Mouse (Mus musculus): ENCODE data around the gene Brsk2. TPM values are rescaled to one million over a fixed set of nuclear protein-coding genes. Genes with fewer than 3 reads are reported as not detected.

Gene Brsk2
- polyA plus RNA-seq, 1 experiment from 2014 or later, result 0.49 TPM

DNA sequence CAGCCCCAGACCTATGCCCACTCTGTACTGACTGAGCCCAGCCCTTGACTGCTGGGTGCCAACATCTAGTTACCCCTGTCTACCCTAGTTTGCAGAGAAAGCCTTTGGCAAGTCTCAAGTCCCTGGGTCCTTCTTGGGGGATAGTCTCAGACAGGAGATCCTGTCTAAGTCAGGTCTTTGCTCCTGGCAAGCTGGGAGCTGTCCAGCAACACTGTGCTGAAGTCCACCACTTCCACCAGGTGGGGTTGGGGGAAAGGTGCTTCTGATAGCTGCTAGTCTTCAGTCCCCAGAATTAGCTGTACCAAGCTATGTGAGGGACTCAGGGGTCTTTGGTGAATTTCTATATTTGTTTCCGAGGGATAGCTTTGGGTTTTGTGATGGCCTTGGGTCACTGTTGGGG lies 9.6 kb downstream of the Brsk2 start:
- H3K9ac ChIP-seq (ENCODE audit: low read length), result no peak overlapping the region
- ATAC-seq (ENCODE audit: insufficient number of reproducible peaks, low FRiP score, low TSS enrichment, low read depth), result no peak
- no peaks in the 10 kb centered on the region for H3K4me1 ChIP-seq (ENCODE audit: control insufficient read depth, insufficient read depth, low read length)
- H3K27me3 ChIP-seq (ENCODE audit: control insufficient read depth, insufficient read depth, low read length), result no peaks in the 10 kb centered on the region
- peak; percentile 71 for DNase-seq (ENCODE audit: low spot score)
- no peak overlapping the region for H3K4me3 ChIP-seq (ENCODE audit: low read depth, low read length)
- 76% methylated on average over 1 of the region's 1 CpGs for WGBS
- no peak overlapping the region for H3K27ac ChIP-seq (replicated peaks; ENCODE audit: low read depth, low read length)
- no peak overlapping the region for H3K4me2 ChIP-seq (ENCODE audit: low read depth, severe bottlenecking)
- no peaks in the 10 kb centered on the region for H3K9me3 ChIP-seq (ENCODE audit: control insufficient read depth, low read length)
- H3K36me3 ChIP-seq (ENCODE audit: control insufficient read depth, insufficient read depth, low read length), result no peaks in the 10 kb centered on the region

GRCm38 (mm10) chr7:141960926-141961325 lies 11.4 kb downstream of the Brsk2 start:
- ATAC-seq (ENCODE audit: insufficient number of reproducible peaks, low FRiP score, low TSS enrichment, low read depth), result no peak
- WGBS, result 72% methylated on average over 2 of the region's 2 CpGs

DNA sequence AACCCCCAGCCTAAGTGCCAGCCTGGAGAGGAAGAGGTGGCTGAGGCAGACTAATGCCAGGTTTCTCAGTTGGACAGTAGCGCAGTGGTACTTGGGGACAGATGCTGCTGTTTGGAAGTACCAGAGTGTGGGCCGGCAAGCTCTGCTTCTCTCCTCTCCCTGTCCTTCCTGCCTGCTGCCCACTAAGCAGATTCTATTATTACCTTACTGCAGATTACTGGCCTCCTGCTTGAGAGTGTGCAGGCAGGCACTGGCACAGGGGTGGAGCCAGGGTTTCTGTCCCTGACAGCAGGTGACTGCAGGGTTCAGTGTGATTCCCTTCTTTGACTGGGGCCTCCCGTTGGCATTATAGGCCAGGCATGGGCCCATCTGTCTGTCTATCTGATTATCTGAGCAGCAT lies 11.9 kb downstream of the Brsk2 start:
- Histone ChIP-seq H3K27ac (replicated peaks; ENCODE audit: low read depth, low read length) (no peak overlapping the region), H3K4me1 (ENCODE audit: control insufficient read depth, insufficient read depth, low read length) (no peaks in the 10 kb centered on the region), H3K9ac (ENCODE audit: low read length) (no peak overlapping the region), H3K27me3 (ENCODE audit: control insufficient read depth, insufficient read depth, low read length) (no peaks in the 10 kb centered on the region), H3K36me3 (ENCODE audit: control insufficient read depth, insufficient read depth, low read length) (no peaks in the 10 kb centered on the region), H3K4me2 (ENCODE audit: low read depth, severe bottlenecking) (no peak overlapping the region), H3K4me3 (ENCODE audit: low read depth, low read length) (no peak overlapping the region), H3K9me3 (ENCODE audit: control insufficient read depth, low read length) (no peaks in the 10 kb centered on the region)
- ATAC-seq (ENCODE audit: insufficient number of reproducible peaks, low FRiP score, low TSS enrichment, low read depth) (no peak), DNase-seq (ENCODE audit: low spot score) (no peak)
- WGBS, result 90% methylated on average over 3 of the region's 3 CpGs

More at GRCm38 (mm10) chr7:141960926-141961325, 11.4 kb downstream of the Brsk2 start:
- Histone ChIP-seq H3K9me3 (ENCODE audit: control insufficient read depth, low read length) (no peaks in the 10 kb centered on the region), H3K4me1 (ENCODE audit: control insufficient read depth, insufficient read depth, low read length) (no peaks in the 10 kb centered on the region), H3K36me3 (ENCODE audit: control insufficient read depth, insufficient read depth, low read length) (no peaks in the 10 kb centered on the region), H3K9ac (ENCODE audit: low read length) (no peak overlapping the region), H3K27ac (replicated peaks; ENCODE audit: low read depth, low read length) (no peak overlapping the region), H3K4me3 (ENCODE audit: low read depth, low read length) (no peak overlapping the region), H3K4me2 (ENCODE audit: low read depth, severe bottlenecking) (no peak overlapping the region), H3K27me3 (ENCODE audit: control insufficient read depth, insufficient read depth, low read length) (no peaks in the 10 kb centered on the region)
- DNase-seq (ENCODE audit: low spot score), result no peak

GRCm38 (mm10) chr7:141962521-141962920 lies 13.0 kb downstream of the Brsk2 start:
- H3K4me1 ChIP-seq (ENCODE audit: control insufficient read depth, insufficient read depth, low read length), result no peaks in the 10 kb centered on the region
- no peaks in the 10 kb centered on the region for H3K36me3 ChIP-seq (ENCODE audit: control insufficient read depth, insufficient read depth, low read length)
- WGBS, result 98% methylated on average over 3 of the region's 3 CpGs
- H3K4me3 ChIP-seq (ENCODE audit: low read depth, low read length), result no peak overlapping the region
- no peaks in the 10 kb centered on the region for H3K9me3 ChIP-seq (ENCODE audit: control insufficient read depth, low read length)
- no peak for ATAC-seq (ENCODE audit: insufficient number of reproducible peaks, low FRiP score, low TSS enrichment, low read depth)
- no peak overlapping the region for H3K4me2 ChIP-seq (ENCODE audit: low read depth, severe bottlenecking)
- no peaks in the 10 kb centered on the region for H3K27me3 ChIP-seq (ENCODE audit: control insufficient read depth, insufficient read depth, low read length)
- H3K9ac ChIP-seq (ENCODE audit: low read length), result no peak overlapping the region
- no peak for DNase-seq (ENCODE audit: low spot score)
- no peak overlapping the region for H3K27ac ChIP-seq (replicated peaks; ENCODE audit: low read depth, low read length)

- H3K27ac ChIP-seq (replicated peaks; ENCODE audit: low read depth, low read length), result no peak overlapping the region
- no peak overlapping the region for H3K4me2 ChIP-seq (ENCODE audit: low read depth, severe bottlenecking)
- H3K36me3 ChIP-seq (ENCODE audit: control insufficient read depth, insufficient read depth, low read length), result no peaks in the 10 kb centered on the region
- 79% methylated on average over 2 of the region's 2 CpGs for WGBS
- no peaks in the 10 kb centered on the region for H3K27me3 ChIP-seq (ENCODE audit: control insufficient read depth, insufficient read depth, low read length)
- no peaks in the 10 kb centered on the region for H3K4me1 ChIP-seq (ENCODE audit: control insufficient read depth, insufficient read depth, low read length)
- ATAC-seq (ENCODE audit: insufficient number of reproducible peaks, low FRiP score, low TSS enrichment, low read depth), result no peak
- no peak overlapping the region for H3K9ac ChIP-seq (ENCODE audit: low read length)
- DNase-seq (ENCODE audit: low spot score), result no peak
- H3K9me3 ChIP-seq (ENCODE audit: control insufficient read depth, low read length), result no peaks in the 10 kb centered on the region
- H3K4me3 ChIP-seq (ENCODE audit: low read depth, low read length), result no peak overlapping the region
These were observed 16.7 kb downstream of the Brsk2 start for GRCm38 (mm10) chr7:141966281-141966680.

DNA sequence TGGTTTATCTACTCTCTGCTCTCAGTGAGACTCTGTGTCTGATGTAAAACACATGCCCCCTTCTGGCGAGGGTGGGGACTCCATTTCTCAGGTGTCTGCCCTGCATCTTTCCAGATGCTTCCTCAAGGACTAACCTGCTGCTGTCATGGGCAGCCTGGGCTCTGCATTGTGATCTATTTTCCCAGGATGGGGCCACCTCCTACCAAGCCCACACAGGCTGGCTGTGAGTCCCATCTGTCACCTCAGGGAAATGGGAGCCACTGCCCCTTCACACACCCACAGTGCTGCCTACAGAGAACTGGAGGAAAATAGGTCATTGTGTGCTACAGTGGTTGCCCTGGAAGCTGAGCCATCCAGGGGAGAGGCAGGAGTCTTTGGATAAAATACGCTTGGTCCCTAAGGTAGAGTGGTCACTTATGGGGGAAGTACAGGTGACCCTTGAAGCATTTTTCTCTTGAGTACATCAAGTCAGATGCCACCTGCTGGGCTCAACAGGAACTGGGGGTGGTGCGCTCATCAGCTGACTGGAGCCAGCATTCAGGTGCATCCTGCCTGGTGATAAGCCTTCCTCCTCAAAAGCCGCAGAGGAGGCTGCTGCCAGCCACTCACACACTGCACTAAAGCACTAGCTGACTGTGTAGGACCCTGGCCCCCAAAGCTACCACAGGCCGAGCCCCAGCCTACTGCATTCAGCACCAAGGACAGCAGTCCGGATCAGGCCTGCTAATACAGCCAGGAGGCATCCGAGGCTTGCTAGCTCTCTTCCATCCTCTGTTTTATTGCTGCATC lies 23.5 kb downstream of the Brsk2 start:
- H3K27me3 ChIP-seq (ENCODE audit: control insufficient read depth, insufficient read depth, low read length), result no peaks in the 10 kb centered on the region
- no peaks in the 10 kb centered on the region for H3K9me3 ChIP-seq (ENCODE audit: control insufficient read depth, low read length)
- no peaks in the 10 kb centered on the region for H3K36me3 ChIP-seq (ENCODE audit: control insufficient read depth, insufficient read depth, low read length)
- 31% methylated on average over 7 of the region's 7 CpGs for WGBS
- H3K4me3 ChIP-seq (ENCODE audit: low read depth, low read length), result no peak overlapping the region
- no peak overlapping the region for H3K27ac ChIP-seq (replicated peaks; ENCODE audit: low read depth, low read length)
- DNase-seq (ENCODE audit: low spot score) (peak; percentile 83), ATAC-seq (ENCODE audit: insufficient number of reproducible peaks, low FRiP score, low TSS enrichment, low read depth) (0 out of 2 replicates have a peak, but pooled peaks have one; percentile 54)
- no peak overlapping the region for H3K4me2 ChIP-seq (ENCODE audit: low read depth, severe bottlenecking)
- no peaks in the 10 kb centered on the region for H3K4me1 ChIP-seq (ENCODE audit: control insufficient read depth, insufficient read depth, low read length)
- no peak overlapping the region for H3K9ac ChIP-seq (ENCODE audit: low read length)

- no peaks in the 10 kb centered on the region for H3K27me3 ChIP-seq (ENCODE audit: control insufficient read depth, insufficient read depth, low read length)
- no peak overlapping the region for H3K27ac ChIP-seq (replicated peaks; ENCODE audit: low read depth, low read length)
- no peaks in the 10 kb centered on the region for H3K4me1 ChIP-seq (ENCODE audit: control insufficient read depth, insufficient read depth, low read length)
- no peak for DNase-seq (ENCODE audit: low spot score)
- no peaks in the 10 kb centered on the region for H3K9me3 ChIP-seq (ENCODE audit: control insufficient read depth, low read length)
- H3K9ac ChIP-seq (ENCODE audit: low read length), result no peak overlapping the region
- ATAC-seq (ENCODE audit: insufficient number of reproducible peaks, low FRiP score, low TSS enrichment, low read depth), result no peak
- no peak overlapping the region for H3K4me2 ChIP-seq (ENCODE audit: low read depth, severe bottlenecking)
- no peak overlapping the region for H3K4me3 ChIP-seq (ENCODE audit: low read depth, low read length)
- WGBS, result 81% methylated on average over 6 of the region's 6 CpGs
- H3K36me3 ChIP-seq (ENCODE audit: control insufficient read depth, insufficient read depth, low read length), result no peaks in the 10 kb centered on the region
These were observed 28.5 kb downstream of the Brsk2 start for GRCm38 (mm10) chr7:141978003-141978402.

DNA sequence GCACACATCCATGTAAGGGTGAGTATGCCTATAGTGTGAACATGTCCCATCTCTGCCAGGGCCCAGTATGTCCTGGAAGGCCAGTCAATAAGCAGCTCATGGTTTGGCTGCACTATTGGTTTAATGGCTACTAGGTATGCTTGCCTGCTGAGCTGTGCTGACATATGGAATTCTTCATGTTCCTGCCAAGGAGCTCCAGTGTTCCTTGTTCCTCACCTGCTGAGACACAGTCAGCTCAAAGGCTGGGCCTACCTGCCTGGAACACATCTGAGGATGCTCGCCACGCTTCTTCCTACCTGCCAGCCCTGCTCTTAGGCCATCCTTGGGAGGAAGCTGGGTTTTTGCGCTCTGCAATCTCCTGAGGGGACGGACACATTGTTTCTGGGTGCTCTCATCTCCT lies 29.7 kb downstream of the Brsk2 start:
- H3K4me1 ChIP-seq (ENCODE audit: control insufficient read depth, insufficient read depth, low read length), result no peaks in the 10 kb centered on the region
- no peaks in the 10 kb centered on the region for H3K27me3 ChIP-seq (ENCODE audit: control insufficient read depth, insufficient read depth, low read length)
- ATAC-seq (ENCODE audit: insufficient number of reproducible peaks, low FRiP score, low TSS enrichment, low read depth) (no peak), DNase-seq (ENCODE audit: low spot score) (no peak)
- H3K9me3 ChIP-seq (ENCODE audit: control insufficient read depth, low read length), result no peaks in the 10 kb centered on the region
- no peak overlapping the region for H3K4me2 ChIP-seq (ENCODE audit: low read depth, severe bottlenecking)
- H3K4me3 ChIP-seq (ENCODE audit: low read depth, low read length), result no peak overlapping the region
- H3K27ac ChIP-seq (replicated peaks; ENCODE audit: low read depth, low read length), result no peak overlapping the region
- H3K36me3 ChIP-seq (ENCODE audit: control insufficient read depth, insufficient read depth, low read length), result no peaks in the 10 kb centered on the region
- WGBS, result 88% methylated on average over 4 of the region's 4 CpGs
- H3K9ac ChIP-seq (ENCODE audit: low read length), result no peak overlapping the region

DNA sequence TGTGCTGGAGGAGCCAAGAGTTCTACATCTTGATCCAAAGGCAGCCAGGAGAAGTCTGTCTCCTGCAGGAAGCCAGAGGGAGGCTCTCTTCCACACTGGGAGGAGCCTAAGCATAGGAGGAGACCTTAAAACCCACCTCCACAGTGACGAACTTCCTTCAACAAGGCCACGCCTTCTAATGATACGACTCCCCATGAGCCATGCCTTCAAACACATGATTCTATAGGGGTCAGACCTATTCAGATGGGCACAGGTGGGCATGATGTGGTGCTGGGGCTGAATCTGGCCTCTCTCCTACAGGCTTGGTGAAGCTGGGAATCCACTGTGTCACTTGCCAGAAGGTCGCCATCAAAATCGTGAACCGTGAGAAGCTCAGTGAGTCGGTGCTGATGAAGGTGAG lies 31.7 kb downstream of the Brsk2 start:
- no peak overlapping the region for H3K4me3 ChIP-seq (ENCODE audit: low read depth, low read length)
- H3K4me1 ChIP-seq (ENCODE audit: control insufficient read depth, insufficient read depth, low read length), result no peaks in the 10 kb centered on the region
- ATAC-seq (ENCODE audit: insufficient number of reproducible peaks, low FRiP score, low TSS enrichment, low read depth) (no peak), DNase-seq (ENCODE audit: low spot score) (no peak)
- no peaks in the 10 kb centered on the region for H3K36me3 ChIP-seq (ENCODE audit: control insufficient read depth, insufficient read depth, low read length)
- H3K27ac ChIP-seq (replicated peaks; ENCODE audit: low read depth, low read length), result no peak overlapping the region
- no peaks in the 10 kb centered on the region for H3K27me3 ChIP-seq (ENCODE audit: control insufficient read depth, insufficient read depth, low read length)
- no peak overlapping the region for H3K9ac ChIP-seq (ENCODE audit: low read length)
- no peaks in the 10 kb centered on the region for H3K9me3 ChIP-seq (ENCODE audit: control insufficient read depth, low read length)
- H3K4me2 ChIP-seq (ENCODE audit: low read depth, severe bottlenecking), result no peak overlapping the region
- WGBS, result 85% methylated on average over 7 of the region's 7 CpGs

Data from limb, embryonic 11.5 days (tissue).